Mouse (Mus musculus) embryonic facial prominence, embryonic 14.5 days (tissue): Measurements from ENCODE around the gene 4930558K02Rik. TPM values are rescaled to one million over a fixed set of nuclear protein-coding genes. Genes with fewer than 3 reads are reported as not detected.

Experiments used
- ATAC-seq: fragments of 200-750 bp; cut with Nextera tagmentation; 2 replicates; pipeline ENCODE4 v1.8.0; 2017; ENCODE audit warnings: low read depth, moderate number of reproducible peaks, moderate TSS enrichment
- DNase-seq: peaks from one replicate; pipeline ENCODE4 v3.0.0-alpha.2; 2015; ENCODE audit warnings: low spot score
- H3K27ac ChIP-seq: fragments of 300-500 bp; sonication (generic); replicated peaks from 2 replicates; pipeline ENCODE4 v1.5.1; 2014; ENCODE audit warnings: low read depth, mild to moderate bottlenecking, low read length, moderate library complexity
- H3K27me3 ChIP-seq: fragments of 300-500 bp; sonication (generic); replicated peaks from 2 replicates; pipeline ENCODE4 v1.6.1; 2014; ENCODE audit warnings: low read length; ENCODE audit not compliant: control insufficient read depth, insufficient read depth
- H3K36me3 ChIP-seq: fragments of 300-500 bp; sonication (generic); 2 replicates; pipeline ENCODE4 v1.6.1; 2014; ENCODE audit warnings: low read length, mixed read lengths; ENCODE audit not compliant: control insufficient read depth, insufficient read depth
- H3K4me1 ChIP-seq: fragments of 300-500 bp; sonication (generic); 2 replicates; pipeline ENCODE4 v1.6.1; 2014; ENCODE audit warnings: antibody characterized with exemption, low read length; ENCODE audit not compliant: control insufficient read depth, insufficient read depth
- H3K4me2 ChIP-seq: fragments of 300-500 bp; sonication (generic); 2 replicates; pipeline ENCODE4 v1.6.1; 2014; ENCODE audit warnings: low read depth, mild to moderate bottlenecking, low read length, moderate library complexity, mixed read lengths
- H3K4me3 ChIP-seq: fragments of 300-500 bp; sonication (generic); 2 replicates; pipeline ENCODE4 v1.5.1; 2014; ENCODE audit warnings: low read depth, mild to moderate bottlenecking, low read length
- H3K9ac ChIP-seq: fragments of 300-500 bp; sonication (generic); 2 replicates; pipeline ENCODE4 v1.6.1; 2014; ENCODE audit warnings: low read depth, mild to moderate bottlenecking, low read length, moderate library complexity, mixed read lengths
- H3K9me3 ChIP-seq: fragments of 300-500 bp; sonication (generic); 2 replicates; pipeline ENCODE4 v1.6.1; 2016; ENCODE audit warnings: low read length; ENCODE audit not compliant: control insufficient read depth
- WGBS: fragments of 180-500 bp; shearing (Covaris S2); extraction: QIAGEN DNeasy Blood & Tissue Kit; methylation state at CpG from one replicate; pipeline ENCODE4 v1.1.7; 2014; 5-methylcytosine and 5-hydroxymethylcytosine counted together
- polyA plus RNA-seq: library from polyadenylated mRNA; unstranded; fragments of >200 nt; fragmentation: Nextera tagmentation; extraction: Ambion mirVana; gene quantifications from 2 replicates; pipeline ENCODE4 v1.2.1, GENCODE M21; 2014

The 4930558K02Rik gene
- polyA plus RNA-seq, 1 experiment from 2014 or later, result not detected

DNA sequence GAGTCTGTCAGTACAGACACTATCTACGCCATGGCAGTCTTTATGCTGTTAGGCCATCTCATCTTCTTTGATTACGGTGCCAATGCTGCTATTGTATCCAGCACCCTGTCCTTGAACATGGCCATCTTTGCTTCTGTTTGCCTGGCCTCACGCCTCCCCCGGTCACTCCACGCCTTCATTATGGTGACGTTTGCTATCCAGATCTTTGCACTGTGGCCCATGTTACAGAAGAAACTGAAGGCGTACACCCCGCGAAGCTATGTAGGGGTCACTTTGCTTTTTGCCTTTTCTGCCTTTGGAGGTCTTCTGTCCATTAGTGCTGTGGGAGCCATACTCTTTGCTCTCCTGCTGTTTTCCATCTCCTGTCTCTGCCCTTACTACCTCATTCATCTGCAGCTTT is 8.6 kb downstream of the 4930558K02Rik start:
- ATAC-seq (no peak), DNase-seq (no peak)
- no peak overlapping the region for H3K9ac ChIP-seq
- no peaks in the 10 kb centered on the region for H3K27me3 ChIP-seq
- 97% methylated on average over 9 of the region's 9 CpGs for WGBS
- H3K4me1 ChIP-seq, result peaks cover 17% of the 10 kb centered on the region
- no peak overlapping the region for H3K27ac ChIP-seq
- peaks cover 10% of the 10 kb centered on the region; the same call in 1 of the 2 replicates for H3K36me3 ChIP-seq
- no peak overlapping the region for H3K4me3 ChIP-seq
- no peaks in the 10 kb centered on the region for H3K9me3 ChIP-seq
- no peak overlapping the region for H3K4me2 ChIP-seq

GRCm38 (mm10) chr1:161968589-161969407 is 10.6 kb downstream of the 4930558K02Rik start, which contains the start of gene Pigc:
Gene Pigc, plus strand, starts transcription at chr1:161969186.
- Histone ChIP-seq H3K4me3 (peak within 1 kb of the TSS; percentile 66), H3K9me3 (no peaks in the 10 kb centered on the region), H3K9ac (peak within 1 kb of the TSS; percentile 80), H3K27me3 (no peaks in the 10 kb centered on the region), H3K4me2 (peak within 1 kb of the TSS; percentile 68), H3K36me3 (peaks cover 10% of the 10 kb centered on the region; the same call in 1 of the 2 replicates), H3K27ac (peak within 1 kb of the TSS; percentile 81), H3K4me1 (peaks cover 12% of the 10 kb centered on the region)
- ATAC-seq (peak; percentile 99), DNase-seq (peak; percentile 98)
- 4% methylated on average over 30 of the region's 38 CpGs for WGBS

DNA sequence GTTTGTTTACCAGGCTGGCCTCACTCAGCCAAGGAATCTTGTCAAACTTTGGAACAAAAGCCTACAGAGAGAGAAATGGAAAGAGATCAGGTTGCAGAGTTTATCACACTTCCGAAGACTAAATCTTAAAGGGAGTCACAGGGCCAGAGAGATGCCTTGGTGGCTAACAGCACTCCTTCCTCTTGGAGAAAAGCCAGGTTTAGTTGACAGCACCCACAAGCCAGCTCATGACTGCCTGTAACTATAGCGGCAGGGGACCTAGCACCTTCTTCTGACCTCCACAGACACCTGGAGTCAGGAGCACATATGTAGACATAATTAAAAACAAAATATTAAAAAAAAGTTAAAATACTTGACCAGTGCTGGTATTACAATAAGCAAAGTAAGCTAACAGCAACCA is 11.5 kb downstream of the 4930558K02Rik start:
- no peak for ATAC-seq
- Histone ChIP-seq H3K9me3 (no peaks in the 10 kb centered on the region), H3K36me3 (peaks cover 10% of the 10 kb centered on the region; the same call in 1 of the 2 replicates), H3K27ac (no peak overlapping the region), H3K4me3 (no peak overlapping the region), H3K4me2 (no peak overlapping the region), H3K9ac (no peak overlapping the region), H3K4me1 (peaks cover 12% of the 10 kb centered on the region), H3K27me3 (no peaks in the 10 kb centered on the region)
- WGBS, result 67% methylated on average over 2 of the region's 2 CpGs
- no peak for DNase-seq

- no peak overlapping the region for H3K4me2 ChIP-seq
- 46% methylated on average over 3 of the region's 3 CpGs for WGBS
- no peak overlapping the region for H3K9ac ChIP-seq
- DNase-seq, result peak; percentile 71
- no peak overlapping the region for H3K4me3 ChIP-seq
- peak; percentile 51; the same call in 1 of the 2 replicates for ATAC-seq
- H3K9me3 ChIP-seq, result no peaks in the 10 kb centered on the region
- H3K4me1 ChIP-seq, result no peaks in the 10 kb centered on the region
- H3K27ac ChIP-seq, result no peak overlapping the region
- no peaks in the 10 kb centered on the region for H3K27me3 ChIP-seq
- H3K36me3 ChIP-seq, result no peaks in the 10 kb centered on the region
These were observed 16.7 kb downstream of the 4930558K02Rik start for GRCm38 (mm10) chr1:161962465-161963377.

- no peaks in the 10 kb centered on the region for H3K36me3 ChIP-seq
- no peaks in the 10 kb centered on the region for H3K4me1 ChIP-seq
- H3K9ac ChIP-seq, result no peak overlapping the region
- no peaks in the 10 kb centered on the region for H3K27me3 ChIP-seq
- H3K9me3 ChIP-seq, result no peaks in the 10 kb centered on the region
- H3K4me3 ChIP-seq, result no peak overlapping the region
- 78% methylated on average over 19 of the region's 19 CpGs for WGBS
- ATAC-seq (no peak), DNase-seq (no peak)
- no peak overlapping the region for H3K4me2 ChIP-seq
- no peak overlapping the region for H3K27ac ChIP-seq
These were observed 21.2 kb downstream of the 4930558K02Rik start for GRCm38 (mm10) chr1:161957964-161958950.

GRCm38 (mm10) chr1:161955846-161956245 is 23.6 kb downstream of the 4930558K02Rik start:
- H3K27ac ChIP-seq, result no peak overlapping the region
- ATAC-seq (no peak), DNase-seq (no peak)
- 55% methylated on average over 5 of the region's 5 CpGs for WGBS
- H3K27me3 ChIP-seq, result no peaks in the 10 kb centered on the region
- H3K9me3 ChIP-seq, result no peaks in the 10 kb centered on the region
- no peak overlapping the region for H3K4me2 ChIP-seq
- no peaks in the 10 kb centered on the region for H3K36me3 ChIP-seq
- no peaks in the 10 kb centered on the region for H3K4me1 ChIP-seq
- no peak overlapping the region for H3K4me3 ChIP-seq
- no peak overlapping the region for H3K9ac ChIP-seq

DNA sequence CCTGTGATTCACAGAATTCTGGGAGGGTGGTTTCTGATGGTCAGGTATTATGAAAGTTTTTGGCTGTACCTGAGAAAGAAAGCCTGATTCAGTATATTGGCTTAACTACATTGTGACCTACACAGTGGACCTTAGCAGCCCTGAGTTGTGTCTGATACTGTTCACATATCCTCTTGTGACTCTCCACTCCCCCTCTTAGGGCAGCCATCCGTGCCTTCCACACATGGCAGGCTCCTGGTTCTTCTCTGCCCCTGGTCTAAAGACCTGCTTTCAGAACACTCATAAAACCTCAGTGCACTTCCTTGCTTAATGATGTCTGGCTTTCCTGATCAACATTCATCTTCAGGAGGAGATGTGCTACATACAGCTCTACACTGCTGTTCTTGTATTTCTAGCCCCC is 26.8 kb downstream of the 4930558K02Rik start:
- Histone ChIP-seq H3K27ac (no peak overlapping the region), H3K4me3 (no peak overlapping the region), H3K9me3 (no peaks in the 10 kb centered on the region), H3K9ac (no peak overlapping the region), H3K4me1 (no peaks in the 10 kb centered on the region), H3K4me2 (no peak overlapping the region), H3K27me3 (no peaks in the 10 kb centered on the region), H3K36me3 (no peaks in the 10 kb centered on the region)
- DNase-seq (no peak), ATAC-seq (no peak)
- 48% methylated on average over 1 of the region's 1 CpGs for WGBS
